In genomic region chr9:103336912-103337311, GRCm38 (mm10) we compare ENCODE assay signal across 25 mouse cellular contexts. TPM values are rescaled to one million over a fixed set of nuclear protein-coding genes. Genes with fewer than 3 reads are reported as not detected.
DNase-seq lines count a peak whose midpoint lies in the region; ATAC-seq and TF ChIP-seq lines count a peak whose summit lies in the region.
"Had no signal": no experiment of that assay in that cellular context is flagged by ENCODE, and none has a peak within 500 bp of the region (broad histone marks: within the 10 kb centered on the region; RNA-seq: fewer than 3 reads in every experiment).

No protein-coding gene starts in this region.

- intact Hi-C loops in heart, postnatal 25 days (cut with DNase I): no loop called here

- H3K36me3 ChIP-seq in splenic B cell, adult 2 months (ENCODE audit: control insufficient read depth, insufficient read depth, low read length, poor library complexity, severe bottlenecking): peaks cover 14% of the 10 kb centered on the region

- H3K27me3 ChIP-seq in splenic B cell, adult 2 months (ENCODE audit: control insufficient read depth, insufficient read depth, low read length, poor library complexity, severe bottlenecking): no peaks in the 10 kb centered on the region
- H3K27me3 ChIP-seq: CH12.LX; embryonic facial prominence, embryonic 15.5 days; forebrain, embryonic 15.5 days; heart, embryonic 15.5 days; hindbrain, embryonic 15.5 days; midbrain, embryonic 12.5 days; neural tube, embryonic 12.5 days had no signal

- no peak overlapping the region for H3K4me3 ChIP-seq in layer of hippocampus, adult 2 months
- H3K4me3 ChIP-seq: embryonic facial prominence, embryonic 15.5 days; forebrain, embryonic 15.5 days; heart, embryonic 15.5 days; hindbrain, embryonic 15.5 days; midbrain, embryonic 12.5 days; neural tube, embryonic 12.5 days had no signal

- H3K27ac ChIP-seq in layer of hippocampus, adult 2 months: no peak overlapping the region
- H3K27ac ChIP-seq: embryonic facial prominence, embryonic 15.5 days; forebrain, embryonic 15.5 days; hindbrain, embryonic 15.5 days; macrophage; midbrain, embryonic 12.5 days; neural tube, embryonic 12.5 days had no signal

- peak; percentile 63 for ATAC-seq in activated CD4-positive, CD25-positive, alpha-beta regulatory T cell, adult 4 months
- ATAC-seq in inflammation-experienced regulatory T-cells, adult 6 months: peak; percentile 74
- ATAC-seq: forebrain, embryonic 15.5 days; lung, postnatal 0 days had no signal

- TF ChIP-seq CTCF in layer of hippocampus, adult 2 months (conservative IDR thresholded peaks at IDR 0.05): no peak

- peak; percentile 85 for DNase-seq in heart, adult 11 months
- no peak for DNase-seq in heart, postnatal 25 days (ENCODE audit: low spot score)
- DNase-seq in splenic B cell, adult 2 months (ENCODE audit: low read depth, low spot score): peak; percentile 18
- DNase-seq in layer of hippocampus, adult 2 months (ENCODE audit: low spot score in 2 of 2): no peak
- no peak for DNase-seq in adrenal gland, adult 8-10 months
- no peak for DNase-seq in gastrocnemius, postnatal 4 days (ENCODE audit: low spot score in 2 of 2)
- DNase-seq: cerebellum, adult 9-10 months; heart, postnatal 4 days; kidney, adult 18-20 months; left cerebral cortex, postnatal 4 days; liver had no signal

RNA-seq across cellular contexts. Expression of gene Cdv3, which starts 28.7 kb away (rescaled TPM):
- total RNA-seq in heart, postnatal 25 days (2021): 100 to 1,000 TPM; 102 to 104 TPM
- 100 to 1,000 TPM in 1 of 2 experiments, 10 to 100 TPM in 1; 72.7 to 110 TPM for polyA plus RNA-seq in activated CD4-positive, CD25-positive, alpha-beta regulatory T cell, adult 4 months (2017; shearing (Covaris generic))
- polyA plus RNA-seq in inflammation-experienced regulatory T-cells, adult 6 months (2017; shearing (Covaris generic)): 100 to 1,000 TPM in 1 of 3 experiments, 10 to 100 TPM in 2; 70.3 to 256 (median 81.7) TPM
- total RNA-seq in layer of hippocampus, adult 2 months (2021): 10 to 100 TPM; 69.3 to 72.9 TPM
- total RNA-seq in adrenal gland, adult 8-10 months (2022): 100 to 1,000 TPM; 105 to 240 (median 171) TPM
- 100 to 1,000 TPM; 142 to 157 TPM for total RNA-seq in gastrocnemius, postnatal 4 days (2021)

RNA-seq across cellular contexts. Expression of gene Topbp1, which starts 31.9 kb away (rescaled TPM):
- 10 to 100 TPM in 1 of 2 experiments, 1 to 10 TPM in 1; 9.8 to 12.2 TPM for total RNA-seq in heart, postnatal 25 days (2021)
- polyA plus RNA-seq in activated CD4-positive, CD25-positive, alpha-beta regulatory T cell, adult 4 months (2017; shearing (Covaris generic)): 10 to 100 TPM; 26.2 to 30.4 TPM
- polyA plus RNA-seq in inflammation-experienced regulatory T-cells, adult 6 months (2017; shearing (Covaris generic)): 10 to 100 TPM; 23.6 to 30.2 (median 29.7) TPM
- total RNA-seq in layer of hippocampus, adult 2 months (2021): 10 to 100 TPM; 22.4 to 22.7 TPM
- total RNA-seq in adrenal gland, adult 8-10 months (2022): 10 to 100 TPM; 27.8 to 31.7 (median 29.8) TPM
- total RNA-seq in gastrocnemius, postnatal 4 days (2021): 10 to 100 TPM; 36.7 to 40.4 TPM

RNA-seq across cellular contexts. Expression of gene 1300017J02Rik, which starts 32.0 kb away (rescaled TPM):
- under 1 TPM in 1 of 2 experiments, not detected in 1; 0.14 TPM for total RNA-seq in heart, postnatal 25 days (2021)
- under 1 TPM in 1 of 2 experiments, not detected in 1; 0.93 TPM for polyA plus RNA-seq in activated CD4-positive, CD25-positive, alpha-beta regulatory T cell, adult 4 months (2017; shearing (Covaris generic))
- polyA plus RNA-seq in inflammation-experienced regulatory T-cells, adult 6 months (2017; shearing (Covaris generic)): not detected
- 1 to 10 TPM in 1 of 2 experiments, not detected in 1; 1.2 TPM for total RNA-seq in layer of hippocampus, adult 2 months (2021)
- total RNA-seq in adrenal gland, adult 8-10 months (2022): 1 to 10 TPM in 2 of 4 experiments, under 1 TPM in 1, not detected in 1; 0.56 to 1.6 (median 1.3) TPM
- 1 to 10 TPM; 1.2 to 1.4 TPM for total RNA-seq in gastrocnemius, postnatal 4 days (2021)
- total RNA-seq: gastrocnemius, postnatal 25 days; monocyte, adult 5-6 weeks had no signal
- polyA plus RNA-seq: large intestine, adult 2 months; macrophage had no signal

Comparison
In these comparisons a context has a peak if more than half of its experiments do, and no peak if none do; other contexts are left out.
1. DNase-seq: peak in heart, adult 11 months (single experiment) and splenic B cell, adult 2 months (single experiment); none in heart, postnatal 25 days (single experiment), layer of hippocampus, adult 2 months (0 of 2), adrenal gland, adult 8-10 months (single experiment) and gastrocnemius, postnatal 4 days (0 of 2).